Mouse (Mus musculus) midbrain, embryonic 10.5 days (tissue): Measurements from ENCODE around the gene Ccdc191. TPM values are rescaled to one million over a fixed set of nuclear protein-coding genes. Genes with fewer than 3 reads are reported as not detected.
A peak's percentile ranks its signal among the peaks of the same experiment; 100 is the strongest.

Source experiments
- DNase-seq: peaks from one replicate; pipeline ENCODE4 v3.0.0-alpha.2; 2017; ENCODE audit warnings: low spot score
- H3K27ac ChIP-seq: fragments of 300-500 bp; sonication (generic); replicated peaks from 2 replicates; pipeline ENCODE4 v1.5.1; 2016; ENCODE audit warnings: mild to moderate bottlenecking
- H3K27me3 ChIP-seq: fragments of 300-500 bp; sonication (generic); 2 replicates; pipeline ENCODE4 v1.6.1; 2016; ENCODE audit warnings: low read depth, mild to moderate bottlenecking; ENCODE audit not compliant: poor library complexity, severe bottlenecking
- H3K36me3 ChIP-seq: fragments of 300-500 bp; sonication (generic); 2 replicates; pipeline ENCODE4 v1.6.1; 2016; ENCODE audit warnings: mild to moderate bottlenecking, moderate library complexity
- H3K4me1 ChIP-seq: fragments of 300-500 bp; sonication (generic); 2 replicates; pipeline ENCODE4 v1.6.1; 2016
- H3K4me3 ChIP-seq: fragments of 300-500 bp; sonication (generic); 2 replicates; pipeline ENCODE4 v1.5.1; 2016; ENCODE audit warnings: mild to moderate bottlenecking, moderate library complexity
- H3K9me3 ChIP-seq: fragments of 300-500 bp; sonication (generic); replicated peaks from 2 replicates; pipeline ENCODE4 v1.6.1; 2016; ENCODE audit warnings: mild to moderate bottlenecking
- WGBS: fragments of 180-500 bp; shearing (Covaris S2); methylation state at CpG from one replicate; pipeline ENCODE4 v1.1.7; 2016; 5-methylcytosine and 5-hydroxymethylcytosine counted together
- polyA plus RNA-seq: library from polyadenylated mRNA; unstranded; fragments of >200 nt; fragmentation: Nextera tagmentation; extraction: Ambion mirVana; gene quantifications from 2 replicates; pipeline ENCODE4 v1.2.1, GENCODE M21; 2016

The Ccdc191 gene
- polyA plus RNA-seq, 1 experiment from 2014 or later, result 19.3 TPM

DNA sequence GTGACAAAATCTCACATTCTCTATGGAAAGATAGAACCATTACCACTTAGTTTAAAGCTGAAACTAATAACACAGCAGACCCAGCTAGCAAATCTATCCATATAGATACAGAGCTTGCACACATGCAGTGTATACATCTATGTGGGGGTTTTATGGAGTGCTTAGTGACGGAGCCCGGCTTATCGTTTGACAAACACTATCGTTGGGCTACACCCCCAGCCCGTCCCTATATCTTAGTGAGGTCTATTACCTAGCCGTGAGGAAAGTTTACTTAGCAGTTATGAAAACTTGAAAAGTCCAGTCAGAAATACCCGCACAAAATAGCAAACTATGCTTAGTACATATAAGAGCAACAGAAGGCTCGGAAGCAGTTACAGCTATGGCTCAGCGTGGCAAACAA is 82.1 kb downstream of the Ccdc191 start:
- Histone ChIP-seq H3K9me3 (no peaks in the 10 kb centered on the region), H3K27ac (no peak overlapping the region), H3K4me1 (no peaks in the 10 kb centered on the region), H3K36me3 (no peaks in the 10 kb centered on the region), H3K4me3 (no peak overlapping the region), H3K27me3 (0 out of 2 replicates have a peak, but pooled peaks cover 4% of the 10 kb centered on the region)
- 94% methylated on average over 9 of the region's 9 CpGs for WGBS
- DNase-seq, result no peak

DNA sequence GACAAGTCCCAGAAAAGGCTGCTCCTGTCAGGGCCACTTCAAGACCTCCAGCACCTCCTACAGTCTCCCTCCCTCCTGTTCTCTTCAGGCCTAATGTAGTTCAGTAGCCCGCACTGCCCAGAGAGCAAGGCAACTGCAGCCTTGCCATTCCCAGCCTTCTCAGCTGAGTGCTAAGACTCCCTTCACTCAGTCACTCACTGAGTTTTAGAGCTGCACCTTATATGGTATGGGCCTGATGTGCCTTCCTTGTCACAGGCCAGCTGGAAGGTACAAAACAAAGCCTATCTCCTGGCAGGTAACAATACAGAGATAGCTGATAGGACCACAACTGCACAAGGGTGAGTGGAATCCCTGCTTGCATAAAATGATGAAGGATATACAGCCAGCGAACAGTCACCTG is 82.8 kb downstream of the Ccdc191 start:
- Histone ChIP-seq H3K27me3 (peaks cover 9% of the 10 kb centered on the region), H3K27ac (no peak overlapping the region), H3K4me3 (no peak overlapping the region), H3K4me1 (no peaks in the 10 kb centered on the region), H3K36me3 (no peaks in the 10 kb centered on the region), H3K9me3 (no peaks in the 10 kb centered on the region)
- WGBS, result 92% methylated on average over 2 of the region's 2 CpGs
- no peak for DNase-seq

DNA sequence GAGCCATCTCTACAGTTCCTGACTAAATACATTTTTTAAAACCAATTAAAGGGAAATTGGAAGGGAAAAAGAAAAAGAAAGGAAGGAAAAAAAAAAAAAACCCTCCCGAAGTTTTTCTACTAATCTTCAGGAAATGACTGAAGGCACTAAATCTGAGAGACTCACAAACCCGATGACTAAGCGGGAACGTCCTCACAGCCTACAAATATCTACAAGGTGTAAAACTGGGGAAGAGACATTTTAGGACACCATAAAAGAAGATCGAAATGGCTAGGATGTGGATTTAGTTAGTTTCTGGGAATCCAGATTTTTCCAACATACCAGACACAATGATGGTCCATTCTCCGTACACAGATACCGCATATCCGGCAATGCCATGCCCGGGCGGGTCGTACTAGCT is 83.5 kb downstream of the Ccdc191 start:
- WGBS, result 94% methylated on average over 11 of the region's 11 CpGs
- Histone ChIP-seq H3K9me3 (no peaks in the 10 kb centered on the region), H3K36me3 (no peaks in the 10 kb centered on the region), H3K27me3 (peaks cover 17% of the 10 kb centered on the region), H3K4me3 (no peak overlapping the region), H3K27ac (no peak overlapping the region), H3K4me1 (no peaks in the 10 kb centered on the region)
- DNase-seq, result no peak

DNA sequence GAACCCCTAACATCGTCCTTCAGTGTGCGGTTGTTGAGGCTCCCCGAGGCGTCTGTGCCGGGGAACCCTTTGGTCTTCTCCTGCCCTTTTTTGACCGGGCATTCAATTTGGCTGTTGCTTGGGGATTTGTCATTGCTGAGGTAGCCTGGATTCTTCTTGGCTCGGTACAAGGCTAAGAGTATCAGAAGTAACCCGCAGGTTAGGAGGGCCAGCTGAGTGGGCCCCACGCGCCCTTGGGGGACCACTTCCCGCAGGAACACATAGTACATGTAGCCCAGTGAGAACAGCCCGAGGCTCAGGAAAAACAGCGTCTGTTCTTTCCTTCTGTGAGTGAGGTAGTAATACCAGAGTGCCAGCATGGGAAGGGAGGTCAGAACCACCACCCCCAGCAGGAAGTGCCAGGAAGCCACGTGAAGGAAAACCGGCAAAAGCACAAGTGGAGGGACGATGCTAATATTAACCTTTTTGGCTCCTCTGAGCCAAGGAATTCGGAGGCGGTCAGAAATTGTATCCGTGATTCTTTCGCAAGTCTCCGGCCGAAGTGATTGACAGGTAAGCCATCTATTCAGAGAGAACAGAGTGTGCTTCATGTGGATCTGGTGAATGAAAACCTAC is 84.1 kb downstream of the Ccdc191 start:
- H3K27me3 ChIP-seq, result peaks cover 22% of the 10 kb centered on the region
- H3K27ac ChIP-seq, result no peak overlapping the region
- H3K4me3 ChIP-seq, result no peak overlapping the region
- no peak for DNase-seq
- H3K36me3 ChIP-seq, result no peaks in the 10 kb centered on the region
- H3K4me1 ChIP-seq, result no peaks in the 10 kb centered on the region
- WGBS, result 85% methylated on average over 22 of the region's 22 CpGs
- H3K9me3 ChIP-seq, result no peaks in the 10 kb centered on the region

DNA sequence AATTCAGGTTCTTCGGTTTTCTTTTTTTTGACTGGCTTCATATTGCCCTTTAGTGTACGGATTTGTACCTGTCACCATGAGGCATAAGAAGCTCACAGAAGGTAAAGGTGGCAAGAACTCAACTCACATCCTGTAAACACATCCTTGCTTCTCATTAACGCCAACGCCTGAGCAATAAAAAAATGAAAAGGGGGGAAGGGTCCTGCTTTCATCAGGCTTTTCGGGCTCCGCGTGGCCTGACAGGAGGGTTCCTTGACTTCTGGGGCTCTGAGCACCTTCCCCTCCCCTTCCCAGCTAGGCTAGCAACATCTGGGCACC is 89.4 kb downstream of the Ccdc191 start:
- H3K27ac ChIP-seq, result peak overlapping the region; percentile 73
- 17% methylated on average over 7 of the region's 7 CpGs for WGBS
- H3K4me1 ChIP-seq, result peaks cover 13% of the 10 kb centered on the region
- H3K27me3 ChIP-seq, result peaks cover 51% of the 10 kb centered on the region
- DNase-seq, result no peak
- H3K36me3 ChIP-seq, result no peaks in the 10 kb centered on the region
- H3K9me3 ChIP-seq, result no peaks in the 10 kb centered on the region
- H3K4me3 ChIP-seq, result peak overlapping the region; percentile 81

DNA sequence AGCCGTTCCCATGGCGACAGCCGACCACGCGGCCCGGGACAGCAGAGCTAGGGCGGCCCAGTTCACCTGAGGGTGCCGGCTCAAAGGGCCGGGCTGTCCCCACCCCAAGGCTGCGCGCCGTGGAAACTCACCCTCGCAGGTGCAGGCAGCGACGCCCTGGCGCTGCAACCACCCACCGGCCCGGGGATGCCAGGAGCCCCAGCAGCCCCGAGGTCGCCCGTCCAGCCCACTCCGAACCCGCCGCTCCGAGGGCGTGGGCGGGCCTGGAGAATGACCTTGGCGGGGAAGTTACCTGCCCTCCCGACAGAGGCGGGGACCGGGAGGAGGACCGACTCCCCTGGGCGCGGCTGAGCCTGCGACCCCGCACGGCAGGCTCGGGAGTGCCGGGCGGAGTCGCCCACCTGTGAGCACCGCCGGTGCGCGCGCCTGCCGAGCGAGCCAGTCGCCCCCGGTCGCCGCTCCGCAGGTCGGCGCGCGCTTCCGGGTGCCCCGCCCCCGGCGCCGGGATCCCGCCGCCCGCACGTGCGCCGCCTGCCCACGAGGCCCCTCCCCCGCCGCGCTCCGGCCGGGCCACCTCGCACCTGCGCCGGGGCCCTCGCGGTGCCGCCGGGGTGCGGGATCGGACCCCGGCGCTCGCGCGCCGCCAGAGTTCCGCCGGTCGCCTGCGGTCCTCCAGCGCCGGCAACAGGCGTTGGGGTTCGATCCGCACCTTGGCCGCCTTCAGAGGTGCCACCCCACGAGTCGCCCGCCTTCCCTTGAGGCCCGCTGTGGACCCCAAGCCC is 89.9 kb downstream of the Ccdc191 start, which contains the start of gene Zdhhc23:
TSS of gene Zdhhc23 (minus strand) at position 464 of the 782 bp plus-strand sequence.
- H3K9me3 ChIP-seq, result no peaks in the 10 kb centered on the region
- H3K27ac ChIP-seq, result peak within 1 kb of the TSS; percentile 73
- peak within 1 kb of the TSS; percentile 81 for H3K4me3 ChIP-seq
- peaks cover 13% of the 10 kb centered on the region for H3K4me1 ChIP-seq
- peak; percentile 51 for DNase-seq
- peaks cover 51% of the 10 kb centered on the region for H3K27me3 ChIP-seq
- H3K36me3 ChIP-seq, result no peaks in the 10 kb centered on the region
- 1% methylated on average over 103 of the region's 103 CpGs for WGBS

DNA sequence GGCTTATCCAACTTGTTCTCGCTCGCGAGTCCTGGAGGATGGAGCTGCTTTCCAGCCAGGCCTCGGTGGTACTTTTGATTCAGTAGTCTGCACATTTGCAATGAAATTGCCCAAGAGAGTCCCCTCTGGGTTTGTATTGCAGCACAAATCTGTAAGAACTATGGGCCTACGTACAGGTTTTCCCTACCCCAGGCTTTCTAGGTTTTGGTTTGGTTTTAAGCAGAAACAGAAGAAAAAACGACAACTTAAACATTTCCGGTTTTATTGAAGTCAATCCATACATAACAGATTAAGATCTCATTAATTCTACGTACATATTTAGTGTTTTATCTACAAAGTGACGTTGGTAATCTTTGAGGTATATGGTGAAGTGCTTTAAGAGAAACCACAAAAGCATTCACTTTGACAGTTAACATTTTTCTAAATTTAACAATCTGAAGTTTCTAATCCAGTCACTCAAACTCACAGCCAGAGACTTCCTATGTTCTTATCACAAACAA is 90.6 kb downstream of the Ccdc191 start:
- 30% methylated on average over 9 of the region's 9 CpGs for WGBS
- Histone ChIP-seq H3K27me3 (peaks cover 51% of the 10 kb centered on the region), H3K4me3 (peak overlapping the region; percentile 81), H3K36me3 (no peaks in the 10 kb centered on the region), H3K27ac (peak overlapping the region; percentile 73; the same call in 1 of the 2 replicates), H3K9me3 (no peaks in the 10 kb centered on the region), H3K4me1 (peaks cover 13% of the 10 kb centered on the region)
- DNase-seq, result no peak

- Histone ChIP-seq H3K4me3 (no peak overlapping the region), H3K27me3 (peaks cover 3% of the 10 kb centered on the region), H3K36me3 (no peaks in the 10 kb centered on the region), H3K4me1 (no peaks in the 10 kb centered on the region), H3K9me3 (no peaks in the 10 kb centered on the region), H3K27ac (no peak overlapping the region)
- no peak for DNase-seq
- 95% methylated on average over 4 of the region's 4 CpGs for WGBS
These were observed 96.7 kb downstream of the Ccdc191 start for GRCm38 (mm10) chr16:43986299-43986698.

- no peaks in the 10 kb centered on the region for H3K36me3 ChIP-seq
- WGBS, result 88% methylated on average over 3 of the region's 3 CpGs
- H3K27me3 ChIP-seq, result no peaks in the 10 kb centered on the region
- DNase-seq, result no peak
- H3K9me3 ChIP-seq, result no peaks in the 10 kb centered on the region
- H3K4me3 ChIP-seq, result no peak overlapping the region
- no peaks in the 10 kb centered on the region for H3K4me1 ChIP-seq
- no peak overlapping the region for H3K27ac ChIP-seq
These were observed 105.0 kb downstream of the Ccdc191 start for GRCm38 (mm10) chr16:43994623-43995022.

DNA sequence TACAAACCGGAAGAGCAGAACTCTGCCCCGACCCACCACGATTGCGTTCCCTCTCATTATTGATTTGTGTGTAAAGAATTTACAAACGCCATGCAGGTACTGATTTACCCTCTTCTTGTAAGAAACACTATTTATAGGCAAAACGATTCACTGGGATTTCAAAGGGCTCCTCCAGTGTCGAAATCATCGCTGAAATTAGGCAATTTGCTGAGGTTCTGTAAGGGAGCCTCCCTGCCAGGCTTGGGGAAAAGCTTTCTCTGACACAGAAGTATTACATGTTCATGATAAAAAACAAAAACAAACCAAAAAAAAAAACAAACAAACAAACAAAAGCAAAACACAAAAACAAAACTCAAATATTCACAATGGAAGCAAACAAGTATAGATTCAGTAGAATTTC is 109.5 kb downstream of the Ccdc191 start:
- no peaks in the 10 kb centered on the region for H3K9me3 ChIP-seq
- H3K4me1 ChIP-seq, result no peaks in the 10 kb centered on the region
- DNase-seq, result no peak
- no peaks in the 10 kb centered on the region for H3K27me3 ChIP-seq
- no peaks in the 10 kb centered on the region for H3K36me3 ChIP-seq
- H3K4me3 ChIP-seq, result no peak overlapping the region
- H3K27ac ChIP-seq, result no peak overlapping the region
- 85% methylated on average over 8 of the region's 8 CpGs for WGBS

GRCm38 (mm10) chr16:43999541-43999940 is 109.9 kb downstream of the Ccdc191 start:
- no peak overlapping the region for H3K27ac ChIP-seq
- no peak overlapping the region for H3K4me3 ChIP-seq
- H3K36me3 ChIP-seq, result no peaks in the 10 kb centered on the region
- H3K4me1 ChIP-seq, result no peaks in the 10 kb centered on the region
- H3K9me3 ChIP-seq, result no peaks in the 10 kb centered on the region
- no peak for DNase-seq
- 83% methylated on average over 5 of the region's 5 CpGs for WGBS
- no peaks in the 10 kb centered on the region for H3K27me3 ChIP-seq

GRCm38 (mm10) chr16:44002086-44002485 is 112.5 kb downstream of the Ccdc191 start:
- no peaks in the 10 kb centered on the region for H3K36me3 ChIP-seq
- DNase-seq, result no peak
- no peaks in the 10 kb centered on the region for H3K27me3 ChIP-seq
- H3K9me3 ChIP-seq, result no peaks in the 10 kb centered on the region
- WGBS, result 71% methylated on average over 5 of the region's 5 CpGs
- H3K27ac ChIP-seq, result no peak overlapping the region
- H3K4me3 ChIP-seq, result no peak overlapping the region
- H3K4me1 ChIP-seq, result no peaks in the 10 kb centered on the region

DNA sequence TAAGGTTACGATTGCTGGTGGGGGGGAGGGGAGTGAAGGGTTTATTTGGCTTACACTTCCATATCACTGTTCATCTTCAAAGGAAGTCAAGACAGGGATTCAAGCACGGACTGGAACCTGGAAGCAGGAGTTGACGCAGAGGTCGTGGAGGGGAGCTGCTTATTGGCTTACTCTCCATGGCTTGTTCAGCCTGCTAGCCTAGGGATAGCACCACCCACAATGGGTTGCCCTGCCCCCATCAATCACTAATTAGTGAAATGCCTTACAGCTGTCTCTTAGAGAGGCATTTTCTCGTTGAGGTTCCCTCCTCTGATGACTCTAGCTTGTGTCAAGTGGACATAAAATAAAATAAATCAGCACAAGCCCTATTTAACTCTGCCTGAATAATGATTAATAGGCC is 121.4 kb downstream of the Ccdc191 start:
- no peaks in the 10 kb centered on the region for H3K27me3 ChIP-seq
- whole genome bisulfite sequencing, result 80% methylated on average over 5 of the region's 5 CpGs
- H3K4me1 ChIP-seq, result no peaks in the 10 kb centered on the region
- H3K36me3 ChIP-seq, result no peaks in the 10 kb centered on the region
- no peak for DNase-seq
- H3K9me3 ChIP-seq, result no peaks in the 10 kb centered on the region
- no peak overlapping the region for H3K27ac ChIP-seq
- no peak overlapping the region for H3K4me3 ChIP-seq
